Mouse (Mus musculus) G1E (cell line): ENCODE measurements around the gene Slc23a2. TPM values are rescaled to one million over a fixed set of nuclear protein-coding genes. Genes with fewer than 3 reads are reported as not detected.

Experiments used
- ATAC-seq: 2 replicates; pipeline ENCODE4 v1.8.0; 2016; ENCODE audit warnings: mild to moderate bottlenecking; ENCODE audit not compliant: insufficient number of reproducible peaks, poor library complexity, low FRiP score, severe bottlenecking; ENCODE audit errors: extremely low read depth
- DNase-seq: peaks from one replicate; pipeline ENCODE4 v3.0.0; 2012; ENCODE audit warnings: low spot score
- H3K27me3 ChIP-seq: 2 replicates; pipeline ENCODE4 v1.6.1; 2012; ENCODE audit warnings: mild to moderate bottlenecking, low read length, inconsistent platforms; ENCODE audit not compliant: insufficient read depth
- H3K36me3 ChIP-seq: replicated peaks from 2 replicates; pipeline ENCODE3; 2012; ENCODE audit warnings: mild to moderate bottlenecking, inconsistent platforms
- H3K4me1 ChIP-seq: 2 replicates; pipeline ENCODE4 v1.6.1; 2012; ENCODE audit warnings: low read depth, low read length, inconsistent platforms, mixed read lengths; ENCODE audit not compliant: insufficient read depth
- H3K4me3 ChIP-seq: 2 replicates; pipeline ENCODE4 v1.5.1; 2012; ENCODE audit warnings: low read depth, mild to moderate bottlenecking, inconsistent platforms, low read length, moderate library complexity, mixed read lengths
- H3K9me3 ChIP-seq: replicated peaks from 2 replicates; pipeline ENCODE4 v1.6.1; 2012; ENCODE audit warnings: inconsistent platforms
- CTCF ChIP-seq: IDR thresholded peaks from 2 replicates; pipeline ENCODE4 v1.5.1; 2012; ENCODE audit warnings: low read depth, low read length, inconsistent platforms, mixed read lengths
- GATA1 ChIP-seq: IDR thresholded peaks from 2 replicates; pipeline ENCODE4 v1.6.1; 2012; ENCODE audit warnings: borderline replicate concordance, low read length, inconsistent platforms, mixed read lengths
- GATA2 ChIP-seq: IDR thresholded peaks from 2 replicates; pipeline ENCODE4 v1.6.1; 2012; ENCODE audit warnings: low read depth, low read length, inconsistent platforms, borderline replicate concordance
- POLR2AphosphoS5 ChIP-seq: IDR thresholded peaks from 2 replicates; pipeline ENCODE4 v1.6.1; 2012; ENCODE audit warnings: low read depth, low read length, inconsistent platforms; ENCODE audit not compliant: insufficient replicate concordance
- TAL1 ChIP-seq: conservative IDR thresholded peaks from 2 replicates; pipeline ENCODE4 v1.6.1; 2012; ENCODE audit warnings: low read depth, low read length, inconsistent platforms, mixed read lengths
- polyA plus RNA-seq: library from polyadenylated mRNA; stranded (reverse); fragments of >175 nt; gene quantifications from 2 replicates; pipeline ENCODE4 v1.2.3, GENCODE M21; 2012
- total RNA-seq, 2 experiments: library from RNA; stranded (forward) in 1 of 2; stranded (reverse) in 1 of 2; fragments of 200-1000 nt in 1 of 2; fragments of >200 nt in 1 of 2; fragmentation: Nextera tagmentation in 1 of 2; gene quantifications; 2 replicates each; pipeline ENCODE4 v1.2.3; 2014 to 2017

Slc23a2 gene
- total and polyA plus RNA-seq, 3 experiments = 2.6 to 13.4 (median 12.5) TPM

GRCm38 (mm10) chr2:132004495-132005136 lies 140.3 kb downstream of the Slc23a2 start:
- peaks cover 14% of the 10 kb centered on the region for H3K27me3 ChIP-seq
- no peak for ATAC-seq
- H3K9me3 ChIP-seq = no peaks in the 10 kb centered on the region
- H3K4me3 ChIP-seq = no peak overlapping the region
- H3K4me1 ChIP-seq = no peaks in the 10 kb centered on the region
- TF ChIP-seq CTCF (no peak), POLR2AphosphoS5 (no peak), GATA2 (no peak), TAL1 (no peak), GATA1 (no peak)
- DNase-seq = no peak
- H3K36me3 ChIP-seq = no peaks in the 10 kb centered on the region

GRCm38 (mm10) chr2:132003916-132004315 lies 141.0 kb downstream of the Slc23a2 start:
- Histone ChIP-seq H3K27me3 (peaks cover 13% of the 10 kb centered on the region), H3K4me1 (no peaks in the 10 kb centered on the region), H3K9me3 (no peaks in the 10 kb centered on the region), H3K4me3 (no peak overlapping the region), H3K36me3 (no peaks in the 10 kb centered on the region)
- TF ChIP-seq POLR2AphosphoS5 = no peak
- no peak for TF ChIP-seq GATA2
- TF ChIP-seq CTCF = no peak
- no peak for TF ChIP-seq TAL1
- TF ChIP-seq GATA1 = no peak
- ATAC-seq (no peak), DNase-seq (no peak)

Other genes starting within 250 kb of the Slc23a2 start
- gene Prnp, start 235.2 kb downstream of the Slc23a2 start, total RNA-seq (2014; fragmentation: Nextera tagmentation) = 350 and 399 TPM in 2 replicates
- 977 and 998 TPM in 2 replicates for gene Prnp, start 235.2 kb downstream of the Slc23a2 start, total RNA-seq (2017)
- gene Prnp, start 235.2 kb downstream of the Slc23a2 start, polyA plus RNA-seq = 153 and 174 TPM in 2 replicates
- not detected in 2 replicates for gene Prn, start 235.2 kb downstream of the Slc23a2 start, total RNA-seq (2014; fragmentation: Nextera tagmentation)
- gene Prn, start 235.2 kb downstream of the Slc23a2 start, total RNA-seq (2017) = not detected in 2 replicates
- gene Prn, start 235.2 kb downstream of the Slc23a2 start, polyA plus RNA-seq = not detected in 2 replicates
- not detected in 2 replicates for gene Prnd, start 194.2 kb downstream of the Slc23a2 start, total RNA-seq (2014; fragmentation: Nextera tagmentation)
- gene Prnd, start 194.2 kb downstream of the Slc23a2 start, total RNA-seq (2017) = 0.05 and 0.12 TPM in 2 replicates
- gene Prnd, start 194.2 kb downstream of the Slc23a2 start, polyA plus RNA-seq = not detected in 2 replicates
- gene Rassf2, start 114.8 kb downstream of the Slc23a2 start, total RNA-seq (2014; fragmentation: Nextera tagmentation) = 0.30 TPM in 1 of 2 replicates, not detected in the other
- gene Rassf2, start 114.8 kb downstream of the Slc23a2 start, total RNA-seq (2017) = 1.1 and 1.2 TPM in 2 replicates
- 0.03 and 0.11 TPM in 2 replicates for gene Rassf2, start 114.8 kb downstream of the Slc23a2 start, polyA plus RNA-seq
- gene Tmem230, start 102.7 kb upstream of the Slc23a2 start, total RNA-seq (2014; fragmentation: Nextera tagmentation) = 113 and 147 TPM in 2 replicates
- 41.6 and 42.7 TPM in 2 replicates for gene Tmem230, start 102.7 kb upstream of the Slc23a2 start, total RNA-seq (2017)
- gene Tmem230, start 102.7 kb upstream of the Slc23a2 start, polyA plus RNA-seq = 34.4 and 37.1 TPM in 2 replicates
- 249 and 267 TPM in 2 replicates for gene Pcna, start 108.2 kb upstream of the Slc23a2 start, total RNA-seq (2014; fragmentation: Nextera tagmentation)
- gene Pcna, start 108.2 kb upstream of the Slc23a2 start, total RNA-seq (2017) = 520 and 531 TPM in 2 replicates
- 38.5 and 77.8 TPM in 2 replicates for gene Pcna, start 108.2 kb upstream of the Slc23a2 start, polyA plus RNA-seq
- 15.8 and 26.6 TPM in 2 replicates for gene Cds2, start 118.0 kb upstream of the Slc23a2 start, total RNA-seq (2014; fragmentation: Nextera tagmentation)
- gene Cds2, start 118.0 kb upstream of the Slc23a2 start, total RNA-seq (2017) = 17.6 and 19.6 TPM in 2 replicates
- 8.6 and 12.6 TPM in 2 replicates for gene Cds2, start 118.0 kb upstream of the Slc23a2 start, polyA plus RNA-seq
- not detected in 2 replicates for gene Prokr2, start 240.3 kb upstream of the Slc23a2 start, total RNA-seq (2014; fragmentation: Nextera tagmentation)
- gene Prokr2, start 240.3 kb upstream of the Slc23a2 start, total RNA-seq (2017) = 0.12 and 0.22 TPM in 2 replicates
- gene Prokr2, start 240.3 kb upstream of the Slc23a2 start, polyA plus RNA-seq = not detected in 2 replicates